Mouse (Mus musculus): ENCODE measurements at regions not wholly inside any gene's neighbourhood (a gene's known extent, or its start where the extent isn't known, plus 50 kb on each side); places are given as distances from the start of the nearest gene placed in this dataset.

DNA sequence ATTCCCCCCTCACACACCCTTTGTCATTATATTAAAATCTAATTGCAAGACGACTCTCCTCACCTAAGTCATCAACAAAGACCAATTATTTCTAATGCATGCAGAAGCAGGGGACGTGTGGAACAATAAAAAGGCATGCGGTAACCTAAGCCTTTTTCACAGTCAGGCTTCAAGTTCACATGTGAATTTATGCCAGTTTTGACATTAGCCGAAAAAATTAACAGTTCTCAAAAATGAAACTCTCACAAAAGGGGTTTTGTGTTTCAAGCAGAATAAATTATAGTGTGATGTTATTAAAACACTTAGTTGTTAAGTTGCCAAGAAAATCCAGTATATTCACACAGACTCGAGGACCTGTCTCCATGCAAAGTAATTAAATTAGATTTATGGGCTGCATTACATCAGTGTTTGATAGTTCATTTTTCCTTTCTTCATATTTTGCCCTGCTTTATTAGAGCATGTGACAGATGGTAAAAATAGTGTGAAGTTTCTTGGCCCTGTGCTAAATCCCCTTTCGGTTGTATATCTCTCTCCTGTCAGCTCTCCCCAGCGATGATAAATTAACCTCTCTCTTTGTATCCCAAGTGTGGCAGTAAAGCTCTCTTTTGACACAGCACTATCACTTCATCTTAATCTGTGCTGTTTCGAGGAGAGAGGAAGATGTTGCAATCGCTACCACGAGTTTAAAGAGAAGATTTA, 287.5 kb upstream of the Zfp703 start:
- DNase-seq (ENCODE audit: low spot score) = no peak

DNA sequence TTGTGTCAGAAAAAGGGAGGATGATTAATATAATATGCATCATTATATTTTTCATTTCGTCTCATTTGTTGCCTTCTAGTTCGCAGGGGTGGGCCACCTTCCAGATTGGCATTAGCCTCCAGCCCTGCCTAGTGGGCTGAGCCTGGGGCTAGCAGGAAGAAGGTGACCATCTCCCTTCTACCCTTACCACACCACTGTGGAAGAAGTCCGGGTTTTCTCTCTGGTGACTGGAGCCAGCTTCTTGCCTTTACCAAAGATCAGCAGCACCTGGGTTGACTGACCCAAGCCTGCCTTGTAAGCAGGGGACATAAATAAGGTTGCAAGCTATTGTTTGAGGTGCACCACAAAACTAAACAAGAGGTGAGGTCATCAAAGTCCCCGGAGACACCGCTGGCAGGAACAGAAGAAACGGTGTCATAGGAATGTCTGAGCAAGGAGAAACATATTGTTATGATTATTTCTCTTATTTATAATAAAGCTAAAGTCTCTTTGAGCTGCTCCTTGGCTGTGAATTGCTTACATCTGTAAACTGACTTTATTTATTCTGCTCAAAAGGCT, 286.9 kb upstream of the Zfp703 start:
- DNase-seq (ENCODE audit: low spot score) = no peak

DNA sequence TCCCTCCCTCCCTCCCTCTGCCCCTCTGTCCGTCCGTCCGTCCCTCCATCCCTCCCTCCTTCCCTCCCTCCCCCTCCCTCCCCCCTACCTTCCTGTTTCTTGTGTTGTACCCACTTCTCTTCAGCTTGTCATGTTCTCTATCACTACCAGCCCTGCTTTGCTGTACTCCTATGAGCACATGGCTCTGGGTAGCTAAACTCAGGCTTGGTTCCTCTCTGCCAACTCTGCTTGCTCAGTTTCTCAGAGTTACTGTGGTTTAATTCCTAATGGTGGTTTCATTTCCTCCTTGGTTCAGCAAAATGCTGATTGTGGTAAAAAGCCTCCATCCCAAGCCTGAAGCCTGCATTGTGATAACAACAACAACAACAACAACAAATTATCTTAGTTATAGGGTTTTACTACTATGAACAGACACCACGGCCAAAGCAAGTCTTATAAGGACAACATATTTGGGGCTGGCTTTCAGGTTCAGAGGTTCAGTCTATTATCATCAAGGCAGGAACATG, 279.5 kb upstream of the Zfp703 start:
- DNase-seq (ENCODE audit: low spot score) = peak; percentile 20

DNA sequence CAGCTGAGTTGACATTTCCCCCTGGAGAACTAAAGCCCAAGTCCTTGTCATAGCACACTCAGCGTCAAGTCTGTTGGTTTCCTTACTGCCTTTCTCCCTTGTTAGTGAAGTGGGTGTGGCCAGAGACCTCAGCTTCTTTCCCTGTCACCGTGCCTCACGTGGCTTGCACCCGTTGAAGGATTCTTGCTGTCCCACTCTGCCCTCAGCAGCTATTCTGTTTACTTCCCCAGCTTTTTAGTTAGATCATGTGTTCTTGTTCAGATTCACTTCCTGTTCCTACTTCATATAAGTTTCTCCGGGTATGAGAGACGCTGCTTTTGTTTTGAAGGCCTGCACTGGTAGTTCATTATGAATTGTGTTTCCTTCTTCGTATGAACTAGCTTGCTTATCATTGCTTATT, 278.5 kb upstream of the Zfp703 start:
- peak; percentile 56 for DNase-seq (ENCODE audit: low spot score)

DNA sequence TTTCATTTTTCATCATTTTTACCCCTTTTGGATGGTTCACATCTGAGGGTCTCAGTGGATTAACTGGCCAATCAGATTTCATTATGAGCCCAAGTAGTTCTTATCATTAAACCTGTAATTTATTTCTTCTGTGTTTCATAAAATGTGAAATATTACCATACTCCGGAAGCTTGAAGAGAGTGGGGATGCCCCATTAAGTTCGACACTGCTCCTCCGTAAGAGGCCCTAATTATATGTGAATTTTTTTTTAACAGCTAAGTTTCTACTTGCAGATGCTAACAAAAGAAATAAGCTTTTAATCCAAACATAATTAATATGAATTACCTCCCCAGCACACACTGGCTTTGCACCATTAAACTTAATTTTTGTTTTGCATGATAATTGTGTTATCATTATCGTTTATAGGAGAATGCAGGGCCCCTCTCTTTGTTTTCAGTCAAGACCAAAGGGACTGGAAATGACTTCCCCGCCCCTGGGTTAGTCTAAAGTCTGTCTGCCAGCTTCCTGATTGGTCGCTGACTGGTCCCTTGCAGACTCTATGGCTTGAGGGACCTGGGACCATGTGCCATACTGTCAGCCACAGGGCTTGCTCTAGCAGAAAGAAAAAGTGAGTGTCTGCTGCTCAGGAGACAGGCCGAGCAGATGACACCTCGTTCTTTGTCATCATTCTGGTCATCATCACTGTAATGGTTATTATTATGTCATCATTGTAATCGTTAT, 270.9 kb upstream of the Zfp703 start:
- DNase-seq (ENCODE audit: low spot score) = no peak

DNA sequence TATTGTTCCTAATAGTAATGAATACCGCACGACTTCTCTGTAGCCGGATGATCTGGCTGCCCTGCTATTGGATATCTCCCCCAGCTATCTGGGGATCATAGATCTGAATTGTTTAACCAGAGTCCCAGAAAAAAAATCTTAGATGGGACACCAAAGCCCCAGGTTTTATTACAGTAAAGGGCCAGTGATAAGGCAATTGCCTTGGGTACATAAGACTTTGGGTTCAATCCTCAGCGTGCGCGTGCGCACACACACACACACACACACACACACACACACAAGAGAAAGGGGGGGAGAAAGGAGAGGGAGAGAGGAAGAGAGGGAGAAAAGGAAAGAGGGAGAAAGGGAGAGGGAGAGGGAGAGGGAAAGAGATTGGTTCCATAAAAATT, 270.4 kb upstream of the Zfp703 start:
- DNase-seq (ENCODE audit: low spot score) = no peak

DNA sequence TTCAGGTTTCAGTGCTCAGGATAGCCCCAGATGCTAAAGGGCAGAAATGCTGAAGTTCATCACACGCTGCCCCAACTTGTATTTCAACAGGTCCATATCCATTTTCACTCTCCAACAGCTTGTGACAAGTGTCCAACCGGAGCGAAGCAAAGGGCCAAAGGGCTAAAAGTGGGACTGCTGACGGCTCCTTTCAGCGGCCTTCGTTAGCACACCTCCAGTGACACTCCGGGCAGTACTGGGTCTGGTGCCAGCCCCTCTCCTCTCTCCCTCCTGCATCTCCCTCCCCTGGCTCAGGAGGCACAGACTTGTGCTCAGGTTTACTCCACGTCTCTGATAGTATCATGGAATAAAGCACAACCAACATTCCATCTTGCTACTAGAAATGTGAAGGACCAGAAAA, 263.3 kb upstream of the Zfp703 start:
- DNase-seq (ENCODE audit: low spot score) = no peak

DNA sequence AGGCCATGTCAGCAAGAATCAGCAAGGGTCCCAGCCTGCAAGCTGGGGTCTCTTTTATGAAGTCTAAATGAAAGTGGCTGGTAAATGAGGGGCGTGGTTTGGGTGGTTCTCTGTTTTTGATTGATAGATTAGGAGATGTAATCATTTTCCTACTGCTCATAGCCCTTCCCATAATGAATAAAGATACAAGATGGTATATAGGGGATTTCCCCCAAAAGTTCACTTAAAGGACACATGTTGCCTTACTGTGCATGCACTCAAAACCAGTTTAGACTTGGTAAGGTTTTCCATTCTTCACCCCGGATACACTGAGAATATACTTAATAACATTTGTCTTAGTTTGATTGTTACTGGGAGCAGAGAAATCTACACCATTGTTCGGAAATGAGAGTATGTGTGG, 262.4 kb upstream of the Zfp703 start:
- no peak for DNase-seq (ENCODE audit: low spot score)

DNA sequence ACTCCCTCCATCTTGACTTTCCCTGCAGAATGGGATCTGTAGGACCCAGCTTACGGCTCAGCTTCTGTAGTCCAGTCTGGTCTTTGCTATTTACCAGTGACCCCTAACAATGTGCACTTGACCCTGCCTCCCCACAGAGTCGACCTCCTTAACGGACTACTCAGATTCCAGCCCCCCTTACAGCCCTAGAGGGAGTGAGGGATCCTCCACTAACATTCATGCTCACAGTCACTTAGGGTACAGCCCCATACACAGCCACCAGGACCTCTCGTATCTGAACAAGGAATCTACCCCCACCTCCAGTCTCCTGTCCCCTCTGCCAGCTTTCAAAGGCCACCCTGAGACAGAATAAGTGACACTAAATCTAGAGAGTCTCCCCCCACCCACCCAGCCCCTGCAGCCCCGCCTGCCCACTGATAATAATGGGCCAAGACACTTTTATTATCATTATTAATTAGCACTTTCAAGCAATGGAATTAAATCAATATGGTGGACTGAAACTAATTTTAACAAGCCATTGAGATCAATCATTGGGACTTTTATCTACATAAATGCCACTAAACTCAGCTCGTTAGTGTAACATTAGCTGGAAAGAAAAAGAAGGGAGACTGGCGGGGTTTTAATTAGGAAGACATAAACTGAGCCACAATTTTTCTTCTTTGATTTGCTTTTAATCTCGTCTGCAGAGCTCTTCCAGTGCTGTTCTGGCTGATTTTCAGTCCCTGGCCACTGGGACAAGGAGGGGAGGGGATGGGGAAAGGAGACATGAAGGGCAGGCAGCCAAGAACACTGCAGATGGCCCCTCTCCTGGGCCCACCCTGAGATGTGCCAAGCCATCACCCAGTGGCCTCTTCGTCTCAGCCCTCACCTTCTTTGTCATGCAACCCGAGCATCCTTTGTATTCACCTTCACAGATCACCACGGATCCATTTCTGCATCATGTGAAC, 258.4 kb upstream of the Zfp703 start:
- no peak for DNase-seq (ENCODE audit: low spot score)

DNA sequence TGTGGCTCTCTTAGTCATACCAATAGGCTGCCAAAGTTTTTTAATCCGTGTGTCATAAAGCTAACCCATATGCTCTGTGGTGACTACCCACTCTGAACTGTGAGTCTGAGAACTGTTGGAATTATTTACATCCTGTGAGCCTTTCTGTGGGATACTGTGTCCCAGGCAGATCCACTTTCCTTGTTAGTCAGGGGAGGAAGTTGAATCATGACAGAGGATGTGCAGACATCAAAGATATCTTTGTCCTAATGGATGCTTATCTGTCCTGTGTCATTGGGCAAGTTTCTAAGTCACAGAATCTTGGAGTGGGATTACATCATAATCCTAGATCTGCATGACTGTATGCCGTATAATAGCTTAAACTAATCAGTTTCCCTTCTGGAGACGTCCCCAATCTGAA, 254.4 kb upstream of the Zfp703 start:
- no peak for DNase-seq (ENCODE audit: low spot score)

DNA sequence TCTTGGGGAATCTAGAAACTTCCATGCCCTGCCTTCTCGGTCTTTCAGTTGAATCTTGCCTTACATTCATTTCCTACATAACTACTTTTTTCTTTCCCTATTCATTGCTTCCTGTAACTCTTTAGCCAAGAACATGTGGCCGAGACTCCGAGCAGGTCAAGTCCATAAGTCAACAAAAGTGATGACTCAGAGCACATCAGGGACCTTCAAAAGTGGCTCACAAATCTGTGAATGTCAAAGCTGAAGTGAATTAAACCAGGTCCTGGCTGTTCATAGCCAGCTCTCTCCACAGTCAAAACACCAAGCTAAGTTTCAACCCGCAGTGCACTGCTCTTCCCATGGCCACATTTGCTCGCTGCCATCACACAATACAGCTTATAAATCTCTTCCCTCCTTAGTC, 252.5 kb upstream of the Zfp703 start:
- DNase-seq (ENCODE audit: low spot score) = no peak

DNA sequence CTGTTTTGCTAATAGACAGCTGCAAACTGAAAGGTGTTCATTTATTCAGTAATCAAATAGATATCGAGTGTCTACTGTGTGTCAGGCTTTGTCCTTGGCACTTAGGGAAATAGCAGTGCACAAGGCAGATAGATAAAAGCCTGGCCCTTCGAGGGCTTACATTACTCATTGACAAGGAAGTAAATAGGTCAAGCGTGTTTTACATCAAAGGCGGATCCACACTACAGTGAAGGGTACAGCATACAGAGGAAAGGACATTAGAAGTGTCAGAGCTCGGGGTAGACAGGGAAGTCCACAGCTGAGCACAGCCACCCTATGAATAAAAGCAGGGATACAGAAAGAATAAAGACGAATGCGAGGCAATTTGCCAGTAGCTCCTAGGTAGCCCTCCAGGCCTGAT, 251.6 kb upstream of the Zfp703 start:
- no peak for DNase-seq (ENCODE audit: low spot score)

DNA sequence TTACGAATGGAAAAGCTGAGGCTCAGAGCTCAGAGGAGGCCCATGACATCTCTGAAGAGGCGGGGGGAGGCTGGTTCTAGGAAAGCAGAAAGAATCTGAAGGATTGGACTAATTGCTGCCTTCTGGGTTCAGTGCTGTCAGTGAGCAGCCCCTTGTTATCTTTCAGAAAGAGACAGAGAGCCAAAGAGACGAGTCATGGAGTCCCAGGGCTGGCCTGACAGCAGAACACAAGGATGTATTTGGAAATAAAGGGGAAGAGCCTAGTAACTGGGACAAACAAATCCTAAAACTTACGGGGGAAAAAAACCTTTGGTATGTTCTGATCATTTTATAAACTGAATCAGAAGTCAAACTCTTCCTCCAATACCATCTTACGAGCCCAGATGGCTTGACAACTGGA, 247.8 kb upstream of the Zfp703 start:
- DNase-seq (ENCODE audit: low spot score) = no peak

DNA sequence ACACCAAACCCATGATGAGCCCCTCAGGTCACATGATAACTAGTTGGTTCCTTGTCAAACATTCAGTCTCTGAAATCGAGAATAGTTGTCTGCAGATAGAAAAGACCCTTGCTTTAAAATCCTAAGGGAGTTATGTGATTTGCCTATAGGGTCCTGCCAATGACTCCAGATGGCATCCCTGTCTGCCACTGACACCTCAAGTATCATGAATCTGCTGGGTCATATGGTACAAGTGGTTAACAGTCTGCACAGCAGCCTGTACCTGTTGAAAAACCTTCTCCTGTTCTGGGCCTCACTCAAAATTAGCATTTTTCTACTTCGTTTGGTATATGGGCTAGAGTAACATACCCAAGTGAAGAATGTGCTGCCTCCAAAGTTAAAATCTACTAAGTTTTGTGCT, 246.0 kb upstream of the Zfp703 start:
- no peak for DNase-seq (ENCODE audit: low spot score)

DNA sequence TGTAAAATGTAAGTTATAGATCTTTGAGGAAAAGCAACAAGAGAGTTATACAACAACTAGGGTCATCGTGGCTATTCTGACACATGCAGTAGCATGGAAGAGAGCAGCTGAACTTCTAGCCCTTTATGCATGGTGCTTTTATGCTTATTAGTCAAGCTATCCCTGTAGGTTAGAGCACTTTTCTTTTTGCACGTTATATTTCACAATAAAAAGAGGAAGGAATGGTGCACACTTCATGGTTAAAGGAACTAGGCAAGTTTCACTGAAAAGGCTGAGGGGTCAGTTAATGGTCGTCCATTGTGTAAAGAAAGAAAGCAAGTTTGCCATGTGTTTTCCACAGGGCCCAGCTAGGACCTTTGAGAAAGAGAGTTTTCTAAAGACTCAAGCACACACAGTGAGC, 232.7 kb upstream of the Zfp703 start:
- no peak for DNase-seq (ENCODE audit: low spot score)

DNA sequence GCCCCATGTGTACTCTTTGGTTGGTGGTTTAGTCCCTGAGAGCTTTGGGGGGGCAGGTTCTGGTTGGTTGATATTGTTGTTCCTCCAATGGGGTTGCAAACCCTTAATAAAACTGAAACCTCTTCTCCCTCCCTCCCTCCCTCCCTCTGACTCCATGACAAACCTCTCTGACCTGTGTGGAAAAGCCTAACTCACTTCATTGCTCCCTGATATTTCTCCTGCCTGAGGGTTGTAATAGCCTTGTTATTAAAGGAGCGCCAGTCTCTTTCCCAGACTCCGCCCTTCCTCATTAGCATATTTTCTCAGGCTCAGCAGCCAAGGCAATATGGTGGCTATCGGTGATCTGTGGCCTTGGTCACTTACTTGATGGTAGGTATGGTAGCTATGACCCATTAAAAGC, 230.3 kb upstream of the Zfp703 start:
- no peak for DNase-seq (ENCODE audit: low spot score)

DNA sequence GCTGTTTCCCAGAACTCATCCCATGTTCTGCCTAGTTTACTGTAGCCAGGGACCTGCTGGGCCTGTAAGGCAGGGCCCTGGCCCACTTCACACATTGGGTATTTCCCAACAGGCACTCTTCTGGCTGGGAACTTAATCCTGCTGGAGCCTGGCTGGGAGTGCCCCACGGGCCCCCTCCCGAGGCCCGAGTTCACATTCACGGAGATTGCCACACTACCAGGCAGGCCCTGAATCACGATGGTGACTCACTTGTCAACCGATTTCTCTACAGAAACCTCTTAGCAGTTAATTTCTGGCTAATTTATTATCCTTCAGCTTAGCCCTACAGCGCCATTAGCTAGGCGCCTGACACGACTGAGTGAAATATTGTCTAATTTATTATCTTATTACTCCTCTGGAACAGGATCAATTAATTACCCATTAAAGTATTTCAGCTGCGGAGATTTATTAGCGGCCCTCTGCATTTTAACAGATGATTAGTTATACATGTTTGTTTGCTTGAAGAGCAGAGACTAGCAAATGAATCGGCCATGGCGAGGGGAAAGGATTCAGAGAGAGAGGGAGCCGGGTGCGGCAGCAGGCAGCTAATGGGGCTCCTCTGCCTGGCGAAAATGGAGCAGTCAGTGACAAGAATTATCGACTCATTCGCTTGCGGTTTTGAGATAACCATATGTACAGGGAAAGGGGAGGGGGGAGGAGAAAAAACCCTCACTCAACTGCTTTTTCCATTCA, 229.7 kb upstream of the Zfp703 start:
- peak; percentile 61 for DNase-seq (ENCODE audit: low spot score)

DNA sequence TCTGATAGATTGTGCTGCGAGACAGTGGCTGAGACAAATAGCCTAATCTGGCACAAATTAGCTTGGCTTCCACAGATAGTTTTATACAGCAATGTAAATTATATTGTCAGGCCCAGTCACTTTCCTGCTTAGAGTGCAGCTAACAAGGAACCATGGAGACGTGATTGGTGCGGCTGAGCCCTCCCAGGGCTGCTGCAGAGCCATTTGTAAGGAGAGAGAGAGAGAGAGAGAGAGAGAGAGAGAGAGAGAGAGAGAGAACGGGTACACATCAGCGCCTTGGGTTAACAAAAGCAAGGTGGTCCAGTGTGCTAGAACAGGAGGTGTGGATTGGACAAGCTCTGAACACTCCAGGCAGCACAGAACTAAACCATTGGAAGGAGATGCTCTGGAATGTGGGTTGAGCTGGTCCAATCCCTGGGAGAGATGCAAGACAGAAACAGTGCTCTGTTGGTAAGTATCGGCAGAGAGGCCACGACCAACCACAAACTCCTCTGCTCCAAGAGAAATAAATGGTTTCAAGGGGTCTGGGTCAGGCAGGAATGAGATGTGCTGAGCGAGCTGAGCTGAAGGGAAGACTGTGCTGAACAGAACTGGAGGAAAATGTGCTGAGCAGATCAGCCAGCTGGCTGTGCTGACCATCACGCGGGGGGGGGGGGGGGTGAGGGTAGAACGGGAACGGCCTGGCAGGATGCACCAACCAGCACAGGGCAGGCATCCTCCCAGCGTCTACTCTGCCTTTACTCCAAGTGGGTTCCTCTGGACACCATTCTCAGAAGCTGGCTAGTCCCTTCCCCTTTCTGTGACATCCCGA, 228.8 kb upstream of the Zfp703 start:
- DNase-seq (ENCODE audit: low spot score) = no peak

DNA sequence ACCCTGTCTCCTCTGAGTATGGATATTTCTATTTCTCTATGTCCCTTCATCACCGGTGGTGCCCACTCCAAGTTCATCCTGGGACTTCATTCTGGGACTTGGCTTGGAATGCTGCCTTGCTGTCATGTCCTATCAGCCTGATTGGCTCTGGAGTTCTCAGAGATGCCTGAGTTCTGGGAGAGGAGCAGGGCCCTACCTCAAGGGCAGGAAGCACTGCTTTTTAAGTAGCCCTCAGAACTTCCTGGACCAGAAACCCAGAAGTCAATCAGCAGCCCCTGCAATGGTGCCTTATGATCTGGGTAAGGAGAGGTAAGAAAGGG, 228.2 kb upstream of the Zfp703 start:
- DNase-seq (ENCODE audit: low spot score) = no peak

DNA sequence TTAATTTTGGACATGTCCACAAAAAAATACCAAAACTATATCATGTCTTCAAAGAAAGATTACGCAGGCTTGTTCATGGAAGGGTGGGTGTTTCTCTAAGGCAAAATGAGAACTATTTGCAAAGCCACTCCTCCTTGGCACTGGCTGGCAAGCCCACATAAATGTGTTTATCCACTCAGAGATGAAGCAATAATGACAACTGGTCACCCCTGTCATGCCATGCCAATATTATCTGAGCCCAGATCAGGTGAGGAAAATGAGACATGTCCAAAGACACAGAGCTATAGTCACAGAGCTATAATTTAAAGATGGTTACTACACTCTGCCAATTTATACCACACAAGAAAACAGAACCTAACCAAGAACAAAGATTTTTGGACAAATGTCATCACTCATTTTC, 227.0 kb upstream of the Zfp703 start:
- no peak for DNase-seq (ENCODE audit: low spot score)

DNA sequence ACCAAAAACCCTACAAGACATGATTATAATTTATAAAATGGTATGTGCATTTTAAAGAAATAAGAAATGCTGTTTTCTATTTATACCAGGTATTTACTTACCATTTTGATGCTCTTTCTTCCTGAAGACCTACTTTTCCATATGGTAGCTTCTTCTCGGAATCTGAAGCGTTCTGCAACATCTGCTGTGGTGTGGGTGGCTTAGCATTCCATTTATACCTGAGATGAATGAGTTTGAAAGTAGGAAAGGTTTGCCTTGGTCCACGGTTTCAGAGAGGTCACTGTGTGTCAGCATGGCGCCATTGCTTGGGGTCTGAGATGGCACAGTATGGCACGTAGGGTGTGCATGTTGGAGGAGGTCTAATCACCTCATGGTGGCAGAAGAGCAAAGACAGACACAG, 225.5 kb upstream of the Zfp703 start:
- no peak for DNase-seq (ENCODE audit: low spot score)
